Mouse (Mus musculus) small intestine, adult 10 weeks (tissue): ENCODE results near the gene Inhbe. TPM values are rescaled to one million over a fixed set of nuclear protein-coding genes. Genes with fewer than 3 reads are reported as not detected.

Experiments
- polyA plus RNA-seq: library from polyadenylated mRNA; stranded (reverse); fragments of 350-450 nt; fragmentation: Illumina TruSeq; extraction: RNeasy Lipid Tissue Mini Kit (QIAGEN cat#74804); gene quantifications from one replicate; pipeline ENCODE4 v1.2.3, GENCODE M21; 2014; ENCODE audit warnings: low replicate concordance

Gene Inhbe
- polyA plus RNA-seq: not detected

DNA sequence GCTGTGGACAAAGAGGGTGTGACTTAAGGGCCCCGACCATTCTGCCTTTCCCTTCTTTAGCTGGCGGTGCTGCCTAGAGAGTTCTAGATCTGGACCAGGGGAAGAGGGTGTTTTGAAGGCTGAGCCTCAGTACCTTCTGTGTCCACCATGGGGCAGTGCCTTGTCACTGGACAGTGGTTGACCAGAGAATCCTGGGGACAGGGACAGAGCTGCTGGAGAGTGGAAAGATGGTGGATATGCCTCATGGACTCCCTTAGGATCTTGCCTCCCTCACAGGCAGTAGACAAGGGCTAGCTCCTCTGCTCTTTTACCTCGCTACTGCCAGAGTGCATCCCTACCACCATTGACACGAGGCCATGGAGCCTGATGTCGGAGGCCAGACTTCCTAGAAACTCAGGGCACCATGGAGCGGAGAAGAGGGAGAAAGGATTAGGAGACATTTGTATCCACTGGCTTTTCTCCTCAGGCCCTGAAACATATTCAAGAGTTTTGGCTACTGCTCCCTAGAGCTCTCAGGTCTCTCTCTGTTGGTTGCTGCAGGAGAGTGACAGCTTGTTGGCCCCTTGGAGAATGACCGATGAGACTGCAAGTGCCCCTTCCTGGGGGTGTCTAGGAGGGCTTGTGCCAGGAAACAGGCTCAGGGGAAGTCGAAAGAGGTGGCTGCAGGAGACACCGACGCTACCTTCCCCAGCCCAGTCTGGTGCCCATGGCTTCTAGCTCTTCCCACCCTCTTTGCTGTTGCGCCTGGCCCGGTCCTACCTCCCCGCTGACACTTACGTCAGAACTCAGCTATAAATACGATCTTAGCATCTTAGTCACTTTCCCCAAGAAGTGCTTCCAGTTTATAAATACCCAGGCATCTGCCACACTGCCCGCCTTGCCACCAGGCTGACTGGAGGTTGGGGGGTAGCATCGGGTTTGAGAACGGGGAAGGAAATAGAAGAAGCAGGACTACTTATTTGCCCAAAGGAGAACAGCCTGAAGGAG is at the start of gene Inhbe:
Gene Inhbe (minus strand): TSS at position 503 of the 987 bp plus-strand sequence.

DNA sequence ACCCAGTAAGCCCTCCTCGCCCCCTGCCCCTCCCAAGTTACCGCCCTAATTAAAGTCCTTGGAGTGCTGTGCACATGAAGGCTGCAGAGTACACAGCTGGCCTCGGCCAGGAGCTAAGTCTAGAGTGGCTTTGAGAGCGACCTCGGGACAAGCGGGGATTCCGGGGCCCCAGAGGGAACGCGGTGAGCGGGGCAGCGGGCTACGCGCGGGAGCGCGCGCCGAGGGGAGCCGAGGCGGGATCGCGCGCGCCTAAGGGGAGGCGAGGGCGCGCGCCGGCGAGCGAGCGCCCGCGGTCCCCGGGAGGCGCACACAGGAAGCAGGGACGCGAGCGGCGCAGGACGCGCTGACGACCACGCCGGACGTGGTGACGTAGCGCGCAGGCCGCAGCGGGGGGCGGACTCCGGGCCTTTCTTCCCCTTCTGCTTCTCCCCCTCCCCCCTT is 26.1 kb upstream of the Inhbe start, which contains the start of gene R3hdm2:
Gene R3hdm2 (plus strand): TSS at position 77 of the 441 bp plus-strand sequence.

DNA sequence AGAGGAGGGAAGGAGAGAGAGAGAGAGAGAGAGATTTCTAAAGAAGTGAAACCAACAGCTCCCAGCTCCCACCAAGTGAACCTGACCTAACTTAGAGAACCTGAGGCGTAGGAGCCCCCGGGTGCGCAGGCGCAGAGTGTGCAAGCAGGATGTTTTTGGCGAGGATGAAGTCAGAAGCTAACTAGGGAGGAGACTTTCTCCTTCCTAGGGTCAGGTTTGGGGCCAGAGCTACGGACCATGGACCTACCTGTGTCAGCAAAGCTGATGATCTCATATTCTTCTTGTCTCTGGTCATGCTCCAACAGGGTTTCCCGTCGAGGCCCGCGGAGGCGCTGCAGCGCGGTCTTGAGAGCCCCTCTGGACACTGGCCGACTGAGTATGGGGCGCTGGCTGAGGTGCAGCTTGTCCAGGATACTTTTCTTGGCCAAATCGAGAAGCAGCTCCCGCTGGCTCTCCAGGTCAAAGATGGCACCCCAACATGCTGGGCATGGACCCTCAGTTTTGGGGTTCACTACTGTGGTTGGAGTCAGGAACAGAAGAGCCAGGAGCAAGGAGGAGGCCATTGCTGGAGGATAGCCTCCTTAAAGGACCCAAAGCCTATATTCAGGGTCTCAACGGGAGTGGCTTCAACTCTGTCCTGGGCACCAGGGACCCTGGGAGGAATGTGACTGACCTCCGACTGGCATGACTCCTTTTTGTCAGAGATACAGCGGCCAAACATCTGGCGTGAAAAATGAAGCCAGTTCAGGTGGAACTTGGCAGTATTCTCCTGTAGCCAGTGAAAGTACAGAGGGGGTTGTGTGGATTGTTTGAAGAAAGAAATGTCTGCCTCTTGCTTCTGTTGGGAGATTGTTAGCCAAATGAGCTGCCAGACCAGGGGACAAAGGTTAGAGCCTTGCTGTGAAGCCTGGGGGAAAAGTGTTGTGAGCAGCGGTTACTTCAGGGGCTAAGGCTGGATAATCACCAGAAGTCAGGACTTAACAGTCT is 15.9 kb upstream of the Inhbe start, which contains the start of gene Inhbc:
Gene Inhbc (minus strand): TSS at position 598 of the 987 bp plus-strand sequence.

DNA sequence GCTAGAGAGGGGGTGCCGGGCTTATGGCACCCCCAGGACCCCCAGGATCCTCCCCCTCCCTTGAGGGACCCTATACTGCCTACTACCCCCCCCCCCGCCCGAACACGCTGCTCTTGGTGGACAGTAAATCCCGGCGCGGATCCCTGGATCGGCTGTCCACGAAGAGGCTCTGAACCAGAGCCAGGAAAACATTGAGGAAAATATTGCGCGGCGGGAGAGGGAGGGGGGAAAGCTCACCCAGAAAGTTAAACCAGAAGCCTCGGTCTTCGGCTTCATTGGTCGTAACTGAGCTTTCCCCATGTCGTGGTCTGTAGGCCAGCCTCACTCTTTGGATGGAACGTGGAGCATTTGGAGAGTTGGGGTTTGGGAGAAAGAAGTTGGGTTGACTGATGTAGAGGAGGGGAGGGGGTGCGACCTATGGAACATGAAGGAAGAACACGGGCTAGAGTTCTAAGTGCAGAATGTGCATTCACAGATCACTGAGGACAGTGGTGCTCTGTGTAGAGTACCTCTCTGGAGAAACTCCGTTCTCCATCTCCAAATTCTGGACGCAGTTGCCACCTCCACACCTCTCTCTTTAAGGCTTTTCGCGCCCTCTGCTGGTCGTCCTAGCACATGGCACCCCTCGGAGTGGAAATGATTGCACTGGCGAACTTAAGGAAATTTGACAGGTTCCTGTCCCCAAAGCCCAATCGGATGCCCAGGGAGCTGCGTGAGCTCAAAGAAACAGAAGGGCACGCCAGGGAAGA is 12.1 kb downstream of the Inhbe start, which contains the start of gene Gli1:
Gene Gli1 (minus strand): TSS at position 84 of the 749 bp plus-strand sequence.

DNA sequence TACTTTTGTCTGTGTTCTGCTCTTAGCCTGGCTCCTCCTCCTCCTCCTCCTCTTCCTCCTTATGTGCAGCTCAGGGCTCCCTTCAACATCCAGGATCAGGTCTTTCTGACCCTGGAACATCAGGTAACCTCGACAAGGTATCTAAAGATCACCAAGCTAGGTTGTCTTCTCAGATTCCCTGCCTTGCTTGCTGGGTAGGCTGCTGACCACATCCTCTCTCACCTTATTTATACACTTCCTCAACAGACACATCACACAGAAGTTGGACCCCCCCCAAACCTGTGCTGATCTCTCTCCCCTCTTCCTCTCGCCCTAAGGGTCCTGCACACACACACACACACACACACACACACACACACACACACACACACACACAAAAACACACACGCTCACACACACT is 32.6 kb downstream of the Inhbe start, which contains the start of gene Arhgap9:
Gene Arhgap9 (plus strand): TSS at position 344 of the 400 bp plus-strand sequence.

DNA sequence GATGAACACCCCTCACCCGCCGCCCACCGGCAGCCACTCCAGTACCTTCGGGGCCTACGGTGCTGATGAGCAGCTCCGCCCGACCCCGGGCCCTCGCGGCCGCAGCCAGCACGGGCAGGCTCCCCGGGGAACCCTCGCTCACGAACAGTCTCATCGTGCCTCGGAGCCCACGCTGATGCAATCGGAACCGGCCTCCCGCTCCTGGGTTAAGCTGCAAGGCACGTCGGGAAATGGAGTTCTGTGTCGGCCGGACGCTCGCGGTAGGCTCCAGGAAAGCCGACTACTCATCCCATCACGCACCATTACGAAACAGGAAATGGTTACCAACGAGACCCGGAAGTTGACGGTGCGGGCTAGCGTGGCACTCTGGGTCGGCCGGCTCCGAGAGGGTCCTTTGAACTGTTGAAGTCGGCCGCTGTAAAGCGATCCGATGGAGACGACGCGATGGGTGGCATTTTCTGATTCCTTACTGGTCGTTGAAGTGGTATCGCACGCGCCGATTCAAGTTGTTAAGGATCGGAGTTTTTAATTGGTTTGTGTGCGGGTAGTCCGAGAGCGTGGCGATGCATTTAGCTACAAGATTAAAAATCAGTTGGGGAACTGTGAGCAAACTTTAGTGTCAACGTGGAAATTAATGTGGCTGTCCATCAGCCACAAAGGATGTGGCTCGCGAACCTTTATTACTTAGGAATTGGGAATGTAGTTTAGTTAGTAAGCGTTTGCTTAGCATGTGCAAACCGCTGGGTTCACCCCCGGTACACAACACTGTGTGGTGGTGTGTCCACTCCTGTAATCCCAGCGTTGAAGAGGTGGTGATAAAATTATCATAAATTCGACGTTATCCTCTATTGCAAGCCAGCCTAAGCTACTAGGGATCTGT is 42.5 kb downstream of the Inhbe start, which contains the start of gene Mars:
Gene Mars (minus strand): TSS at position 311 of the 880 bp plus-strand sequence.

Other genes starting within 250 kb of the Inhbe start
- gene Os9, start 233.3 kb downstream of the Inhbe start, polyA plus RNA-seq: 7.4 TPM
- 11.8 TPM for gene B4galnt1, start 189.2 kb downstream of the Inhbe start, polyA plus RNA-seq
- not detected for gene Slc26a10, start 173.8 kb downstream of the Inhbe start, polyA plus RNA-seq
- 3.9 TPM for gene Arhgef25, start 164.3 kb downstream of the Inhbe start, polyA plus RNA-seq
- gene Dtx3, start 158.7 kb downstream of the Inhbe start, polyA plus RNA-seq: 0.56 TPM
- 8.8 TPM for gene Pip4k2c, start 142.8 kb downstream of the Inhbe start, polyA plus RNA-seq
- 1.0 TPM for gene Kif5a, start 91.1 kb downstream of the Inhbe start, polyA plus RNA-seq
- 15.2 TPM for gene Dctn2, start 88.0 kb downstream of the Inhbe start, polyA plus RNA-seq
- gene Mbd6, start 65.4 kb downstream of the Inhbe start, polyA plus RNA-seq: 2.0 TPM
- gene Mars, start 42.6 kb downstream of the Inhbe start, polyA plus RNA-seq: 7.2 TPM
- gene Arhgap9, start 32.4 kb downstream of the Inhbe start, polyA plus RNA-seq: 1.1 TPM
- 0.11 TPM for gene Gli1, start 12.4 kb downstream of the Inhbe start, polyA plus RNA-seq
- gene Inhbc, start 16.0 kb upstream of the Inhbe start, polyA plus RNA-seq: not detected
- gene R3hdm2, start 25.9 kb upstream of the Inhbe start, polyA plus RNA-seq: 116 TPM
- gene Stac3, start 147.3 kb upstream of the Inhbe start, polyA plus RNA-seq: not detected
- not detected for gene Ndufa4l2, start 160.6 kb upstream of the Inhbe start, polyA plus RNA-seq
- 0.78 TPM for gene Shmt2, start 168.0 kb upstream of the Inhbe start, polyA plus RNA-seq
- not detected for gene Nxph4, start 180.1 kb upstream of the Inhbe start, polyA plus RNA-seq